Mouse (Mus musculus) hindbrain, postnatal 0 days (tissue): ENCODE measurements around the gene Cers2. TPM values are rescaled to one million over a fixed set of nuclear protein-coding genes. Genes with fewer than 3 reads are reported as not detected.

Experiments used
- ATAC-seq: fragments of 200-750 bp; cut with Nextera tagmentation; 2 replicates; pipeline ENCODE4 v1.8.0; 2017; ENCODE audit warnings: mild to moderate bottlenecking, moderate TSS enrichment, moderate library complexity
- DNase-seq: peaks from one replicate; pipeline ENCODE4 v3.0.0-alpha.2; 2015; ENCODE audit warnings: low spot score
- H3K27ac ChIP-seq: fragments of 300-500 bp; sonication (generic); 2 replicates; pipeline ENCODE4 v1.5.1; 2014; ENCODE audit warnings: mild to moderate bottlenecking
- H3K27me3 ChIP-seq: fragments of 300-500 bp; sonication (generic); 2 replicates; pipeline ENCODE4 v1.6.1; 2014; ENCODE audit warnings: low read length, mixed read lengths; ENCODE audit not compliant: insufficient read depth
- H3K36me3 ChIP-seq: fragments of 300-500 bp; sonication (generic); 2 replicates; pipeline ENCODE4 v1.6.1; 2014; ENCODE audit warnings: low read length, mixed read lengths; ENCODE audit not compliant: insufficient read depth
- H3K4me1 ChIP-seq: fragments of 300-500 bp; sonication (generic); 2 replicates; pipeline ENCODE4 v1.6.1; 2014; ENCODE audit warnings: antibody characterized with exemption, low read length, mixed read lengths; ENCODE audit not compliant: insufficient read depth
- H3K4me2 ChIP-seq: fragments of 300-500 bp; sonication (generic); 2 replicates; pipeline ENCODE4 v1.6.1; 2014; ENCODE audit warnings: low read depth, mild to moderate bottlenecking, low read length, moderate library complexity, mixed read lengths
- H3K4me3 ChIP-seq: fragments of 300-500 bp; sonication (generic); 2 replicates; pipeline ENCODE4 v1.5.1; 2014; ENCODE audit warnings: low read length
- H3K9ac ChIP-seq: fragments of 300-500 bp; sonication (generic); replicated peaks from 2 replicates; pipeline ENCODE4 v1.6.1; 2014; ENCODE audit warnings: mild to moderate bottlenecking, low read length, moderate library complexity, mixed read lengths
- H3K9me3 ChIP-seq: fragments of 300-500 bp; sonication (generic); 2 replicates; pipeline ENCODE4 v1.6.1; 2016; ENCODE audit warnings: low read length, mixed read lengths
- CTCF ChIP-seq: IDR thresholded peaks from 2 replicates; pipeline ENCODE4 v1.5.1; 2016; ENCODE audit warnings: antibody characterized with exemption, control low read depth, low read depth
- WGBS: fragments of 180-500 bp; shearing (Covaris S2); extraction: QIAGEN DNeasy Blood & Tissue Kit; methylation state at CpG from one replicate; pipeline ENCODE4 v1.1.7; 2014; 5-methylcytosine and 5-hydroxymethylcytosine counted together
- polyA plus RNA-seq: library from polyadenylated mRNA; unstranded; fragments of >200 nt; fragmentation: Nextera tagmentation; extraction: Ambion mirVana; gene quantifications from 2 replicates; pipeline ENCODE4 v1.2.1, GENCODE M21; 2015
- total RNA-seq: library from RNA; depleted of rRNA; stranded (reverse); fragments of >200 nt; gene quantifications from 2 replicates; pipeline ENCODE4 v1.2.3, GENCODE M21; 2014

The Cers2 gene
- total and polyA plus RNA-seq, 2 experiments from 2014 or later: 64.0 to 87.4 TPM

GRCm38 (mm10) chr3:95294316-95294715 is 20.3 kb upstream of the Cers2 start:
- Histone ChIP-seq H3K4me1 (no peaks in the 10 kb centered on the region), H3K9ac (no peak overlapping the region), H3K9me3 (no peaks in the 10 kb centered on the region), H3K4me3 (no peak overlapping the region), H3K4me2 (no peak overlapping the region), H3K27ac (no peak overlapping the region), H3K27me3 (no peaks in the 10 kb centered on the region), H3K36me3 (peaks cover 25% of the 10 kb centered on the region; the same call in 1 of the 2 replicates)
- 86% methylated on average over 7 of the region's 7 CpGs for WGBS
- ATAC-seq (no peak), DNase-seq (no peak)
- TF ChIP-seq CTCF: no peak

GRCm38 (mm10) chr3:95294718-95295117 is 19.9 kb upstream of the Cers2 start:
- no peak for TF ChIP-seq CTCF

GRCm38 (mm10) chr3:95295321-95296102 is 19.1 kb upstream of the Cers2 start:
- Histone ChIP-seq H3K4me1 (no peaks in the 10 kb centered on the region), H3K27ac (no peak overlapping the region), H3K36me3 (peaks cover 25% of the 10 kb centered on the region; the same call in 1 of the 2 replicates), H3K27me3 (no peaks in the 10 kb centered on the region), H3K4me3 (no peak overlapping the region), H3K9ac (no peak overlapping the region), H3K9me3 (no peaks in the 10 kb centered on the region), H3K4me2 (no peak overlapping the region)
- TF ChIP-seq CTCF: no peak
- DNase-seq (no peak), ATAC-seq (peak; percentile 53)
- WGBS: 82% methylated on average over 11 of the region's 11 CpGs

More at GRCm38 (mm10) chr3:95294718-95295117, 19.9 kb upstream of the Cers2 start:
- Histone ChIP-seq H3K27me3 (no peaks in the 10 kb centered on the region), H3K36me3 (peaks cover 25% of the 10 kb centered on the region; the same call in 1 of the 2 replicates), H3K4me1 (no peaks in the 10 kb centered on the region), H3K9me3 (no peaks in the 10 kb centered on the region), H3K4me3 (no peak overlapping the region), H3K4me2 (no peak overlapping the region), H3K9ac (no peak overlapping the region), H3K27ac (no peak overlapping the region)
- DNase-seq (no peak), ATAC-seq (no peak)
- 90% methylated on average over 5 of the region's 5 CpGs for WGBS

GRCm38 (mm10) chr3:95296103-95296469 is 18.5 kb upstream of the Cers2 start:
- ATAC-seq (peak; percentile 56; the same call in 1 of the 2 replicates), DNase-seq (peak; percentile 56)
- H3K4me3 ChIP-seq: no peak overlapping the region
- TF ChIP-seq CTCF: peak; percentile 73
- no peaks in the 10 kb centered on the region for H3K4me1 ChIP-seq
- 16% methylated on average over 5 of the region's 5 CpGs for WGBS
- H3K27me3 ChIP-seq: no peaks in the 10 kb centered on the region
- H3K9me3 ChIP-seq: no peaks in the 10 kb centered on the region
- H3K36me3 ChIP-seq: peaks cover 25% of the 10 kb centered on the region; the same call in 1 of the 2 replicates
- H3K4me2 ChIP-seq: no peak overlapping the region
- no peak overlapping the region for H3K9ac ChIP-seq
- H3K27ac ChIP-seq: no peak overlapping the region

GRCm38 (mm10) chr3:95298018-95298417 is 16.6 kb upstream of the Cers2 start:
- no peak for TF ChIP-seq CTCF
- ATAC-seq: no peak
- WGBS: 94% methylated on average over 7 of the region's 7 CpGs

GRCm38 (mm10) chr3:95301204-95301796 is 13.3 kb upstream of the Cers2 start:
- no peaks in the 10 kb centered on the region for H3K27me3 ChIP-seq
- no peak overlapping the region for H3K27ac ChIP-seq
- no peak overlapping the region for H3K9ac ChIP-seq
- ATAC-seq (no peak), DNase-seq (no peak)
- TF ChIP-seq CTCF: no peak
- no peaks in the 10 kb centered on the region for H3K4me1 ChIP-seq
- H3K4me3 ChIP-seq: no peak overlapping the region
- H3K36me3 ChIP-seq: no peaks in the 10 kb centered on the region
- H3K9me3 ChIP-seq: no peaks in the 10 kb centered on the region
- no peak overlapping the region for H3K4me2 ChIP-seq
- WGBS: 88% methylated on average over 3 of the region's 3 CpGs

More at GRCm38 (mm10) chr3:95298018-95298417, 16.6 kb upstream of the Cers2 start:
- no peak overlapping the region for H3K4me2 ChIP-seq
- H3K27ac ChIP-seq: no peak overlapping the region
- H3K27me3 ChIP-seq: no peaks in the 10 kb centered on the region
- peaks cover 23% of the 10 kb centered on the region; the same call in 1 of the 2 replicates for H3K36me3 ChIP-seq
- H3K9ac ChIP-seq: no peak overlapping the region
- DNase-seq: no peak
- no peaks in the 10 kb centered on the region for H3K4me1 ChIP-seq
- no peaks in the 10 kb centered on the region for H3K9me3 ChIP-seq
- no peak overlapping the region for H3K4me3 ChIP-seq

- no peaks in the 10 kb centered on the region for H3K36me3 ChIP-seq
- no peak overlapping the region for H3K4me3 ChIP-seq
- H3K4me1 ChIP-seq: no peaks in the 10 kb centered on the region
- no peak overlapping the region for H3K27ac ChIP-seq
- ATAC-seq (no peak), DNase-seq (no peak)
- no peak for TF ChIP-seq CTCF
- no peaks in the 10 kb centered on the region for H3K9me3 ChIP-seq
- WGBS: 86% methylated on average over 4 of the region's 4 CpGs
- no peak overlapping the region for H3K9ac ChIP-seq
- H3K4me2 ChIP-seq: no peak overlapping the region
- no peaks in the 10 kb centered on the region for H3K27me3 ChIP-seq
These were observed 8.3 kb upstream of the Cers2 start for GRCm38 (mm10) chr3:95306244-95306643.
